Mouse (Mus musculus) kidney, adult 11 months (tissue): ENCODE measurements around the gene Prkn.
A peak's percentile ranks its signal among the peaks of the same experiment; 100 is the strongest.

Experiments
- DNase-seq: peaks from one replicate; pipeline ENCODE4 v3.0.0; 2022

Prkn gene

DNA sequence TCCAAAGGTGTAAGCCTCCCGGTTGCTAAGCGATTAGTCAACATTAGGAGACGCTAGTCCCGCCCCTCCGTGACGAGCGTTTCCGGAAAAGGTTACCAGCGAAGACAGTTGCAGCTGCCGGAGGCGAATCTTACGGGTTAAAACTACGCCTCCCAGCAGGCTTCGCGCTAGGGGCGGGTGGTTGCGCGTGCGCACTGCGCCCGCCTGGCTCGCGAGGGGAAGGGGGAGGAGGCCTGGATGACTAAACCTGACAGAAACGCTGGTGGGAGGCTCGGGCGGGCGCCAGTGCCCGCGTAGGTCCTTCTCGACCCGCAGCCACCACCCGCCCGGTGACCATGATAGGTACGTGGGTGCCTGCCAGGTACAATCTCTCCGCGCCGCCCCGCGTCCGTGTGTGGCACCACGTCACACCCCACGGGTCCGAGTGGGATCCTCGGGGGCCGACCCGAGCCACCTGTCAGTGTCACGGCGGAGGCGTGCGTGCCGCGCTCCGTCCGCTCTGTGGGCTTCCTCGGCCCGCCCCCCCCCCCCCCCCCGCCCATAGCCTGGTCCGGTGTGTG, at the start of gene Prkn, which contains the start of gene Pacrg:
Gene Prkn (plus strand): TSS at position 237 of the 560 bp plus-strand sequence.
Gene Pacrg (minus strand): TSS at position 164 of the 560 bp plus-strand sequence.
- peak; percentile 98 for DNase-seq

DNA sequence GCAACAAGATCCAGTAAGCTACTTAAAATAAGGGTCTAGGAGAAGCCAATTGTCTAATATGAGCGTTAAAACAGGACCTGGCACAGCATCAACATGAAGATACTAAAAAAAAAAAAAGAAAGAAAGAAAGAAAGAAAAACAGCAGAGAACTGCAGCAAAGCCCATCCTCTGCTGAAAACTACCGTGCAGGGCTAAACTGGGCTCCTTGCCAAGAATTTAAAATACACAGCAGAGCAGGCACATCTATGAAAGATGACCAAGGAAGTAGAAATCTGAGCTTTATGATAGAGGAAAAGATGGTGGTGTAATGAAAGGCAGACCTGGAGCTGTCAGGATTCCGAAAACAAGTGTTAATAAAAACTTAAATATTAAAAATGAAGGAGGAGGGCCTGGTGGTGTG, 48.5 kb upstream of the Prkn start:
- DNase-seq: no peak

DNA sequence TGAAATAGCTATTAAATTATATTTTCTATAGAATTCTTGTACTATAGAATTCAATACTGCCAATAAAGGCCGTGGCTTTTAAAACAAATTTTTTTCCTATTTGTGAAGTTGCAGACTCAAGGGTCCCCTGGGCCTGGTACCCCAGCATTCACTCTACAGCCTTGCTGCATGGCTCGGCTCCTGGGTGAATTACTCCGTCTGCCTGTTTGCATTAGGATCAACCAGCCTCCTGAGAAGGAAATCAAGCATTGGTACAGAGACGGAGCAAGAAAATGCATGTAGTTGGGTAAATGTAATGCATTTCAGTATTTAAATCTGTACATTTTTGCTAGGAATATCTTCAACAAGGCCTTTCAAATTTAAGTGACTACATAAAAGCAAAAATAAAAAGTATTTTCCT, 33.5 kb upstream of the Prkn start:
- no peak for DNase-seq

DNA sequence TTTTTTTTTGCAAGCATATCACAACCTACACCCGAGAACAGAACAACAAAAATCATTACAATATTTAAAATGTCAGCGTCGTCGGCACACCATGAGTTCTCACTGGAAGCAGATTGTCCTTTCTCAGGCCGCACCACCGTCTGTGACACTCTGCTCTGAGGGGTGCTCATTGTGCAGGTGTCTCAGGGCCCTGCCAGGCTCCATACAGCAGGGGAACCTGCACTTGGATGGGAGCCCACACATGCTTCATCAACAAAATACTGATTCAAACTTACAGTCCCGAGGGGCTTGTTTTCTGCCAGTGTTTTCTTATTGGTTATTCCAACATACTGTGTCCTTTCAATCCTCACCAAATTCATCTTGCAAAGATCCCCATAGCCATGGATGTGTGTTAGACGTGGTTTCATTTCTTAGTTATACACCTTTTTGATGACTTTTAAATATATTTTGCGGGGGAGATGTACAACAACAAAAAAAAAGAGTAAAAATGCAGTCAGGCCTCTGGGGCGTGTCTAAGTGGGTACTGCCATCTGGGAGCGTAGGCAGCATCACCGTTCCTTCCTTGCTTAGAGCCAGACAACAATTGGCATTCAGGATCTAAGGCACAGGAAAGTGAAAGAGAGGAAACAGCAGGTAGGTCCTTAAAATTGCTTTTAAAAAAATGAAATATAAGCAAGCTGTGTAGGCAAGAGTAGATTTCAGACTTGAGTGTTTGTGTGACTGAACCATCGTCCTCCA, 32.8 kb upstream of the Prkn start:
- DNase-seq: no peak

DNA sequence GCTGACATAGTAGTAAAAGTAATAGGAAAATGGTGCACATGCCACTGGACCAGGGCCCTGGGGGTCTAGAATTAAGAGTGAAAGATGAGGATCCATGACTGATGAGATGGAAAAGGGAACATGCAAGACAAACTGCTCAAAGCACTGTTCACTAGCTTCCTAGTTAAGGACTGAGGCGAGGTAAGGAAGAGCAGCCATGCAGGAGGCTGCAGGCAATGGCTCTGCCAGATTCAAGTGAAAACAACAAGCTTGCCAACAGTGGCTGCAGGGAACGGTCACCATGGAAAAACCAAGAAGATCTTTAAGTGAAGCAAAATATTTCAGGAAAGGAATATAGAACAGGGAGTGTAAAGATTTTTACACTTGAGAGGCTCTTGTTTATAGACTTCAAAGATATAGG, 31.6 kb upstream of the Prkn start:
- DNase-seq: no peak

DNA sequence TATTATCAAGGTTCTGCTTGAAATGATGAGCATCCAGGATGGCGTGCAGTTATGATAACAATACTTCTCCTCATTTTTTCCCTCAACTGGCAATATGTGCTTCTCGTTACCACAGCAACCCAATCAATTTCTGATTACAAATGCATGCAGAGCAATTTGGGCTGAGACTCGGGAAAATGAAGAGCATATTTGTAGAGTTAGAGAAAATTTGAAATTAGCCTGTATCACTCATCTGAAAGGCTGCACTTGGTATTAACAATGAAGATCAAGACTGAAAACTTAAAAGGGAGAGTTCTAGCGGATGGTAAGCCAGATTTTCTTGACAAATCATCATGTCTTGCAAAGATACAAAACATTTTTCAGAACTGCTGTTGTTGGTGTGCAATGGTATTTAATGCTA, 21.2 kb upstream of the Prkn start:
- no peak for DNase-seq

DNA sequence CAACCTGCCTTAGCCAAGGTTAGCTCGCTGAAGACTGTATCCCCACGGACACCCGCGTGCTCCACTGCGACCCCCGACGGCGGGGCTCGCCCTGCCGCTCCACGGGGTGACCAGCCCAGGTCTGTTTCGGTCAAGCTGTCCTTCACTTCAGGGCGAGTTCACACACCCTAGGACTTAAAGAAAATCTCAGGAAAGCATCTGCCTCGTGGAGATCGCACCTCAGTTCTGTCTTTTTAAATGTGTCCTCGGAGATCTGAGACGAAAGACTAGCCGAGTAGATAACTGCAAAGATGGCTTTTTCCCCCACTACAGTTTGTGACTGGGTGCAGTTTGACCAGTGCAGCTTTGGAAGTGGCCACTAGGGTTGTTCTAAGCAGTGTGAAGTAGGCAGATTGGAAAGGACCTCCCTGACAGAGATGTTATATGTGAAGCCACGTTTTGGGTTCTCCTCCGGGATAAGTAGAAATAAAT, 582 bp downstream of the Prkn start:
- DNase-seq: peak; percentile 61

DNA sequence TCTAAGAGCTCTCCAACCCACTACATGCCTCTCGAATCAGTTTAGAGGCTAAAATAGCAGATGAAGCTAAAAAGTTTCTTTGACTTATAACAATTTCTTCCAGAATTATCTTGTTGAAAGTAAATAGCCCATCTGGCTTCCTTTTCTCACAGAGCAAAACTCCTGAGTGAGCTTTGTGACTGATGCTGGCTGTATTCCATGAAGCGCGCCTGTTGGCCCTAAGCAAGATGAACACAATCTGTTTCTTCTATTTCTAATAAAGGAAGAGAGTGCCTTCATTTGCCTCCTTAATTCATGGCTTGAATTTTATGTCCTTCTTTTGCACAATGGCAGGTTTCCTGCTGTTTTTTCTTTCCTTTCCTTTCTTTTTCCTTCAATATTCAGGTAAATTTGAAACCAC, 14.0 kb downstream of the Prkn start:
- no peak for DNase-seq

DNA sequence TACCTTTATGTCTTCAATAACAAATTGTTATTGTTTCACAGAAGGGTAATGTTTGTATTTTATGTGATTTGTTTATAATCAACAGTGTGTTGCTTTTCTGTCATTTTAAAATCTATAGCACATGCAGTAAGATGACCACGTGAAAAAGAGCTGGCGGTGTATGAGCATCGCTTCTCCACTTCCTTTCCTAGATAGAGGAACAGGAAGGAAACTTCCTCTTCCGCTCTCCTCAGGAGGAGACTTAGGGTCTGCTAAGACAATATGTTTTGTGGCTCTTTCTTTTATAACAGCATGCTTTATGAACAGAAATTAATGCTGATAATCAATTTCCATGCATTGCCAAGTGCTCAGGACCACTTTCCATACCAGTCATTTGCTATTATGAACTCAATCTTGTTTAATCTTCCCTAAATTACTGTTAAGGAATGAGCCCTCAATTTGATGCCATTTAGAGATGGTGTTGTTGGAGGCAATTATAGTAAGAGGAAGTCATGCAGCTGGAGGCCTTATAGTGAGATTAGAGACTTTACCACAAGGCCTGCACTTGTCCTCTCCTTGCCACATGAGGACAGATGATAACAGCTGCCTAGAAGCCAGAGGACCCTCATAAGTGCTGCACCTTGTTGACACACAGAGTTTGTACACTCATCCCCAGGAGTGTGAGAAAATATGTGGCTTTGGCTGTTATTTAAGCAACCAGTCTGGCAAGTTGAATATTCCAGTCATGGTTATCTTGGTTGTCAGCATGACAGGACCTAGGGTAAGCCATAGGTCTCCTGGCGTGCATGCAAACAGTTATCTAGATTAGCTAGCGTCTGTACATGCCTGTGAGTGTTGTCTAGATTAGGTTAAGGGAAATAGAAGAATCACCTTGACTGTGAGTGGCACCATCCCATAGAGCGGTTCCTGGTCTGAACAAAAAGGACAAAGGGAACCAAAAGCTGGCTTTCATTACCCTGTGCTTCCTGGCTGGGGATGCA, 34.3 kb downstream of the Prkn start:
- DNase-seq: no peak

DNA sequence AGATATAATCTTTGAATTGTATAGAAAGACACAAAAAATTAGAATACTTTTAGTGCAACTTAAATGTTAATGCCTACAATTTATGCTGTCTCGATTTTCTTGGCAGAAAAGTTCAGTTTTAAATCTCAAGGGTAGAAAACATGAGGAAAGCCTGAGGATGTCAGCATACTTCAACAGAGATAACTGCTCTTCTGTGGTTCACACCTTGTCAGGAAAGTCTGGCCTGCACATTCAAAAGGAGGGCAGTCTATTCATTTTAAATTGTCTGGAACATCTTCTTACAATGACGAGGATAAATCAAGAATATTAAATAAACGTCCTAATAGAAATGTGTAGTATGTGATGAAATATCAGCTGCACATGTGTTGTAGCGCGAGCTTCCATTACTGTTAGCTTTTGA, 38.8 kb downstream of the Prkn start:
- no peak for DNase-seq

DNA sequence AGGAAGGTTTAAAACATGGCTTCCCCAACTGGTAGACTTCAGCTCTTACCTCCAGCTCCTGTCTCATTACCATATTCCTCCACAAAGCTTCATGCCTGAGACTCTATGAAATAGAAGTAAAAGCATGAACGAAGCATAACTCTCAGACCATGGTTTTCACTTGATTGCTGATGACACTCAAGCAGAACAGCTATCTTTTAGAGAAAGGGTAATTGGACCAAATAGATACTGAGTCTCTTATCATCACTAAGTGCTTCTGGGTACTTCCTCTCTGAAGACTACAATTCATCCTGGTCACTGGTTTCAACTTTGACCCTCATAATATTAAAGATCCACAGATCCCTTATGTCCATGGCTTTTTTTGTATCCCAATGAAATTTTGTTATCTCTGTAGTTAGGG, 42.1 kb downstream of the Prkn start:
- DNase-seq: no peak

DNA sequence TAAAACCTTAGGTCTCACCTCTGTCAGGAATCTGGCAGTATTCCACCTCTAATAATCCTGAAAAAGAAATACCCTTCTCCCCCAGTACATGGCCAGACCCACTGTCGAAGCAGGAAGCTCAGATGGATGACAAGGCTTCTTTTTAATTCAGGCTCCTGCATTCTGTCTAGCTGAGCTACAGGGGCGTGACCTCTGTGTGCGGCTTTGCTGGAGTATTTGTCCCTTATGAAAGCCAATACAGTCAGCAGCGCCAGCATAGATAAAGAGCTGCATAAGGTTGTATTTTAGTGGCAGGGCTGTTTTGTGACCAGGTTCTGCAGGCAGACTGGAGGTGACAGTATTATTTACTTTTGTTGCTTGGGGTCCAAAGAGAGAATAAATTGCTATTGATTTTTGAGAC, 47.7 kb downstream of the Prkn start:
- no peak for DNase-seq

DNA sequence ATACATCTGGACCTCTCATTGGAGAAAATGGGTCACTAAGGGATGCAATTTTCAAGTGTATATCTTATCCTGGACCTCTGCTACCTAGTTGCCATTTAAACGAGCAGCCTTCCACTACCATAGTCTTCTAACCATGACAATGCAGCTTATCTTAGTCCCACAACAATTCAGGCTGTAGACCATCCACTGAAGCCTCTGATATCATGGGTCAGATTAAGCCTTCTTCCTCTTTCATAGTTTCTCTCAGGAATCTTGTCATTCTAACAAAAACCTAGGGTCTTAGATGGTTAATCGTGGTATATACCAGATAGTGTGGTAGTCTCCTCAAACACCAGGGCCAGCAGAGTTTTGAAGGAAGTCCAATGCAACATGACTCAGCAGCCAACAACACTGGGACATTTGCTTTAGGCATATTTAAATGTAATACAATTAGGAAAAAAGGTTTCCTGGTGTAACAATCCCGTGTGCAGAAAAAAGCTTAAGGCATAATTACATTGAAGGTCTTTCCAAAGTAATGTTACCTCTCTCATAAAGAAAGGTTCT, 61.6 kb downstream of the Prkn start:
- DNase-seq: no peak

DNA sequence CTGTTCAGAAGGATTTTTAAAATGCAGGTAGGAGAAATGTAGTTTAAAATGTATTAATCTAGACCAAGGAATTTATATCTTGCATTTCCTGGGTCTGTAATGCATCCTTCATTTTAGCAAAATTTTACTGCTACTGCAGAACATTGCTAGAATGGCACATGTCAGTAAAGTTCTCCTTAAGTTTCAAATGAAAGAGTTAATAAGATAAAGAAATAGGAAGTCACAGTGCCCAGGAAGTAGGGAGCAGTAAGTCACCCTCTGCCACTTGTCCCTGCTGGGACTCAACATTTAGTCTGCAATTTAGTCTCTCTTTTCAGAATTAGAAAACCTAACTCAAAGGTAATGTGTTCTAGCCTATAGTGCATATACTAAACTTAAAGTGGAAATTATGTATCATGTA, 96.5 kb downstream of the Prkn start:
- DNase-seq: no peak

DNA sequence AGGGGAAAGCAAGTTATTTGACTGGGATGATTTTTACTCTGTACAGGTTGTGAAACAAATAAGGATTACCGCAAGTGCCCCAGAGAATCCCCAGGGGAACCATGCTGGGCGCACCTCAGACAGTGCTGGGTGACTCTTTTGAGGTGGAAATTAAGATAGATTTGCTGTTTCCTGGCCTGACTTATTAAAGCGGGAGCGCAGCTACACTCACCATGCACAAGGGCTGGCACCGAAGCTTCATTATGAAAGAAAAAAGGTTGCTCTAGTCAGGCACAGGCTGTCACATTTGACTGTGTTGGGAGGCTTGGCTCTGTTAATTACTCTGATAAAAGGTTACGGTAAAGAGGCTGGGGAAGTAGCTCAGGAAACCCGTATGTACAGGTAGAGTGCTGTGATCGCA, 97.7 kb downstream of the Prkn start:
- no peak for DNase-seq

DNA sequence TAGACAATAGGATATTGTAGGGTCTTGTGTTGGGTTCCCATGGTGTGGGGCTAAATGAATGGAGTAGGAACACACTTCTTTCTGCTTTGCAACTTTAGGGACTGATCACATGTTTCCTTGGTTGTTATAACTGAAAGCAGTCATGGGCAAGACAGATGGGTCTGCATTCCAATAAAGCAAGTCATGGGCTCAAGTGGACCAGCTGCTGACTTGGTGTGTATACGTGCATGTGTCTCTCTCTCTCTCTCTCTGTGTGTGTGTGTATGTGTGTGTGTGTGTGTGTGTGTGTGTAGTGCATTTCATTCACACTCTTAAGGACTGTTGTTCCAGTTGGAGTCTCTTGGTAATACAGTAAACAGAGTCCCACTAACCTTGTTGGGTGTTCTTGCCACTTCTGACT, 98.6 kb downstream of the Prkn start:
- DNase-seq: no peak

DNA sequence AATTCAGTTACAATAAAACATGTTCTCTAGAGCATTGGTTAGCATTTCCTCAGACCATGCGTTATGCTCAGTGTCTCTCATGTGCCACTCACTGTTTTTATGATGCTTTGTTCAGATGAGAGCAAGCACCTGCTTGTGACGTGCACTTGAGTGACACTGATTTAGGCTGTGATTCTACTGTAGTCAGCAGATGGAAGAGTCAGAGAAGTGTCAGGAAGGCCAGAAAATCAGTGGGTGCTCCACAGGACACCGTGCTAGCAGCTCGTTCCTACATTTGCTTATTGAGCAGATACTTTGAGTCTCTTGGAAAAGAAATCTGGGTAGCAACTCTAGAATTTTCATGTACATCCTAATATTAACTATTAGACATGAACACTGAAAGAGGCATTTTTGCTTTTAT, 106.4 kb downstream of the Prkn start:
- no peak for DNase-seq

DNA sequence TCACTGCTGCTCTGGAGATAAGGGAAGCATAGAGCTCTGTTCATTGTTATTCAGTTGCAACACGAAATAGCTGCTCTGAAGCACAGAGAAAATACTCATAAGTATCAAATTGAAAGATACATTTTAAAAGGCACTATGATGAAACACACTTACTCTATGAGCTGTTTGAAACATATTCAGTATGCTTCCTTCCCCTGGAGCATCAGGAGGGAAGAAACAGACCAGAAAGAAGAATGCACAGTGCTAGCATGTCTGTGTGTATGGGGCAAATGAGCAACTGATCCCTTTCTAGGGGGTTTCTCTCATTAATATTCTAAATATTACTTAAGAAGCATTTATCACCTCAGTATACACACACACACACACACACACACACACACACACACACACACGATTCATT, 107.4 kb downstream of the Prkn start:
- no peak for DNase-seq

DNA sequence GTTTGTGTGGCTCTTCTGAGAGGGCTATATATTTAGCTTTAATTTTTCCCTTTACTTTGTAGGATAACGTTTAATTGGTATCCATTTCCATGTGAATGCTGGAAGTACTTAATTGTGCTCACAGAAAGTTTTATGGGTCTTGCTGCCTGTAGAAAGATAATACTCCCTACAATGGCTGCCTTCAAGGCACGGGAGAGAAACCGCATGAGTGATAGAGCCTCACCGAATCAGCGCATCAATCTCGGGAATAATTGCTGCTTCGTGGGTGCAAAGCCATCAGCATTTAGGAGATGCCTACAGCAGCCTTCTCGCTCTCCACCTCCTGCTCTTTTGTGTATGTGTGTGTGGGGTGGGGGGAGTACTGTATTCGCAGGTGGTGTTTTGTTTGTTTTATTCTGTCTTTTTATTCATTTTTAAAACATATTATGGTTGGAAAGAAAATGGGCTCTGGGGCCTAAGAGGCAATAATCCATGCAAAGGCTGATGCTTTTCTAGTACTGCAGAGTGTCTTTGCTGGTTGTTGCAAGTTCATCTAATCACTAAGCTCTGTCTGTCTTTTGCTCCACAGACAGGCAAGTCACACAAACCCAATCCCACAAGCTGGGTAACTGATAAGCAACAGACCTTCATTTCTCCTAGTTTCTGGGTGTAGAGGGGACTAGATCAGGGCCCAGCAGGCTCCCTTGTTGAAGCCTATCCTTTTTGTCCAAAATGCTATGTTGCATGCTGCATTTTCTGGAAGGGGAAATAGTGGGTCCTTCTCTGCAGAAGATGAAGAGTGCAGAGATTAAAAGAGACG, 119.1 kb downstream of the Prkn start:
- DNase-seq: no peak

DNA sequence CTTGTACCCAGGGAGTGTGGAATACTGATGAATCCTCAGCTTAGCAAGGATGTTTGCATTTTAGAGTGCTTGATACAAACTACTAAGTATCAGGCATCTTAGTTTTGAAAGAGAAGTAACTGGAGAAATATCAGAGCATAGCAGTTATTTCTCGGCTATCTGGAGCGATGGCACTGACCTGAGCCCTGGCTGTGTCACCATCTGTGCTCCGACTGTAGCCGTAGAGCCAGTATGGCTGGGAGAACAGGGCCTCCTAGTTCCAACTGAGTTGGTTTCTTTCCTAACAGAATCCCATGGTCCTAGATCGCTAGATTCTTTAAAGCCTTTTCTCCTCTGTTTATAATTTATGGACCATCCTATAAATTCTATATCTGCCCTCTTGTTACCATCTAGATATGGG, 122.0 kb downstream of the Prkn start:
- DNase-seq: no peak

DNA sequence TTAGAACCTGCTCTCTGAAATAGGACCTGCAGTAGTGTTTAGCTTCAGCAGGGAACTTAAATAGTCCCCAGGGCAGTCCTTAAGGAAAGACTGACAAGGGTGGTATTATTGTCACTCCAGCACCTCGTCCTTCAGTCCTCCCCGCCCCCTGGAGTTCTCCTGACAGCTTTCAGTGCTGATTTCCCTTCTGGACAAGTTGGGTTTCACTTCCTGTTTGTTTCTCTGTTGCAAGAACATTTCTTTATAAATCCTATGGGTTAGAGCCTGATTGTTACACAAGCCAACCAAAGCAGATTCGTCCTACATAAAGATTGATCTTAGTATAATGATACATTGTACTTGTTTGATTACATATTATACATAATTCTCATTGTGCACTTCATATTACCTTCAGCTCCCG, 142.0 kb downstream of the Prkn start:
- DNase-seq: no peak

DNA sequence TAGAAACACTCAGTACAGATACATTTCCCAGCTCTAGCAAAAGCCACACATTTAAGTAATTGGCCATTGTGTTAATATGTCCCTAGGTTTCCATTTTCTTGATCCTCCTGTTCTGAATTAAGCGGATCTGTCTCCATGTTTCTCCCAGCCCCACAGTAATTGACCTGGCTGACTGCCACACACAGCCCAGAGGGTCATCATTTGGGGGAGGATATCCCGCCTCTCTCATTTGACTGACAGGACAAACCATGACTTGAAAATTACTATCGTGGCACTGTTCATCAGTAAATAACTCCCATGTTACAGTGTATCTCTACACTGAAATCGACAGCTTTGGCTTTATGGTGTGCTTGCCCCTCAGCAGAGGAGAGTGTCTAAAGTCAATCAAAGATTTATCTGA, 146.9 kb downstream of the Prkn start:
- DNase-seq: no peak

DNA sequence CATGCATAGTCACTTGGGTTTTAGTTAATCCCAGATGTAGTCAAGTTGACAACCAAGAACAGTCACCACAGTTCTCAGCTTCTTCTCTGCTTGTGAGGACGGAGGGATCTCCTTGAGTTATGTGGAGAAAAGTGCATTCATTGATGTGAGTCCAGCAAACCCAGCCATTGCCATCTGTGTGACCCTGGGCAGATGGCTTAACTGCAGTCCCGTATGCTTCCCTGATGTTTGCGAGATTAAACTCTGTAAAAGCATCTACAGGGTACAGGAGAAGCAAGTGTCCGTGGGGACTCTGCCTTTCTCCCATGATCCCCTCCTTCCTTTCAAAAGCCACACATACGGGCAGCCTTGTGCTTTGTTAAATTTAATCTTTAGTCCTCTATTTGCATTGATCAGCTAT, 157.1 kb downstream of the Prkn start:
- DNase-seq: no peak
